Mouse (Mus musculus) frontal cortex, postnatal 25 days (tissue): ENCODE results near the gene Pianp.
"Not testable (repeated sequence)": the region's sequence is repeated elsewhere in the genome, so short reads cannot be mapped to it uniquely, and the experiment has no call there.

Source experiments
- DNase-seq, 2 experiments: peaks; one replicate each; pipeline ENCODE4 v3.0.0; 2022; ENCODE audit warnings: low spot score in 2 of 2

Pianp gene

GRCm38 (mm10) chr6:125008060-125008459 is 11.6 kb downstream of the Pianp start:
- no peak for DNase-seq

GRCm38 (mm10) chr6:125008586-125009128 is 12.2 kb downstream of the Pianp start:
- peak; percentile 94 to 96 for DNase-seq

GRCm38 (mm10) chr6:125009129-125009180 is 12.5 kb downstream of the Pianp start, which contains the start of gene Zfp384:
Gene Zfp384, plus strand, starts transcription at chr6:125009145.
- DNase-seq = no peak

- peak in 1 of 2 experiments; percentile 42 for DNase-seq
These were observed 12.9 kb downstream of the Pianp start for GRCm38 (mm10) chr6:125009181-125010073.

GRCm38 (mm10) chr6:125017682-125018081 is 21.2 kb downstream of the Pianp start:
- no peak for DNase-seq

GRCm38 (mm10) chr6:125030532-125030931 is 34.0 kb downstream of the Pianp start:
- not testable (repeated sequence) for DNase-seq

GRCm38 (mm10) chr6:125031604-125032003 is 35.1 kb downstream of the Pianp start:
- no peak for DNase-seq

GRCm38 (mm10) chr6:125038666-125039065 is 42.2 kb downstream of the Pianp start:
- no peak for DNase-seq

- DNase-seq = no peak
These were observed 42.6 kb downstream of the Pianp start for GRCm38 (mm10) chr6:125039131-125039530.

GRCm38 (mm10) chr6:125039533-125040153 is 43.1 kb downstream of the Pianp start, which contains the start of gene Ing4:
Gene Ing4, plus strand, starts transcription at chr6:125039760.
- peak; percentile 69 to 77 for DNase-seq

GRCm38 (mm10) chr6:125040221-125040620 is 43.7 kb downstream of the Pianp start:
- no peak for DNase-seq

GRCm38 (mm10) chr6:125041047-125041446 is 44.6 kb downstream of the Pianp start:
- no peak for DNase-seq

- DNase-seq = no peak
These were observed 45.6 kb downstream of the Pianp start for GRCm38 (mm10) chr6:125042081-125042480.

GRCm38 (mm10) chr6:125046691-125047090 is 50.2 kb downstream of the Pianp start:
- peak; percentile 60 to 74 for DNase-seq

GRCm38 (mm10) chr6:125049678-125050077 is 53.2 kb downstream of the Pianp start, which contains the start of gene Acrbp:
Gene Acrbp, plus strand, starts transcription at chr6:125049689.
- no peak for DNase-seq

GRCm38 (mm10) chr6:125051237-125051636 is 54.7 kb downstream of the Pianp start:
- no peak for DNase-seq
